Mouse (Mus musculus) kidney, adult 10 weeks (tissue): ENCODE results near the gene Pcdh11x. TPM values are rescaled to one million over a fixed set of nuclear protein-coding genes. Genes with fewer than 3 reads are reported as not detected.

Experiments used
- polyA plus RNA-seq: library from polyadenylated mRNA; stranded (reverse); fragments of 350-450 nt; fragmentation: Illumina TruSeq; extraction: RNeasy Lipid Tissue Mini Kit (QIAGEN cat#74804); gene quantifications from one replicate; pipeline ENCODE4 v1.2.3, GENCODE M21; 2014; ENCODE audit warnings: low read depth, low replicate concordance

The Pcdh11x gene
- 0.16 TPM for polyA plus RNA-seq

DNA sequence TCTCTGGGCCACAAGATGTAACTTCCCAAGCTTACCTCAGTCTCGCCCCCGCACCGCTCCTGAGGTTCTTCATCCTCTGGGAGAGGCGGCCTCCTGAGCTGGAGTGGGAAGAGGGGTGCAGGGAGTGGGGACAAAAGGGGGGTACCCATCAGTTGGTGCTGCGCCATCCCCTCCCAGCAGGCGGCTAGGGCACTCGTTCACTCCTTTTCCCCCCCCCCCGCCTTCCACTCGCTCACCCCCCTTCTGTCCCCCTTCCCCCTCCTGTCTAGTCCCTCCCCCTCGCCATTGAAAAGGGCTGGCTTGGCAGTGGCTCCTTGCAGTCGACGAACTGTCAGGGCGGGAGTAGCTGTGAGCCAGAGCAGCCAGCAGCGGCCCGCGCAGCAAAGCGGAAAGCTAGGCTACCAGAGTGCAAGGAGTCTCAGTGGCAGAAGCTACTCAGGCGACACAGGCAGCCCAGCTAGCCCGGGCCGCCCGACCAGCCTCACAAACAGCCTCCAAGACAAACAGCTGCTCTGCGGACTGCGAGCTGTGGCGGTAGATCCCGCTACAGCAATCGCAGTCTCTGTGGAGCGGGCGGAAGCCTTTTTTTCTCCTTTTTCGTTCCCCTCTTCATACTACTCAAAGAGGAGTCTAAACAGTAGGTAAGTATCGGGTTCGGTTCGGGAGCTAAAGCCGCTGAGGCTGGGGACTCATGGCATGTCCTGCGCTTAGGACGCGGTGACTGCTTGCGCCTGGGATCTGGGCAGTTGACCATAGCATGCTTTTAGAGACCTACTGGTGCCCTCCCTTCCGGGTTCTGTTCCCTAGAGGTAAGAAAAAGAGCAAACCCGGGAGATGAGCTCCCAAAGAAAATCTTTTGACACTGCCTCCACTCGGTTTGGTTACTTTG, at the start of gene Pcdh11x:
Gene Pcdh11x, plus strand, starts transcription at position 249 of the 889 bp plus-strand sequence.

DNA sequence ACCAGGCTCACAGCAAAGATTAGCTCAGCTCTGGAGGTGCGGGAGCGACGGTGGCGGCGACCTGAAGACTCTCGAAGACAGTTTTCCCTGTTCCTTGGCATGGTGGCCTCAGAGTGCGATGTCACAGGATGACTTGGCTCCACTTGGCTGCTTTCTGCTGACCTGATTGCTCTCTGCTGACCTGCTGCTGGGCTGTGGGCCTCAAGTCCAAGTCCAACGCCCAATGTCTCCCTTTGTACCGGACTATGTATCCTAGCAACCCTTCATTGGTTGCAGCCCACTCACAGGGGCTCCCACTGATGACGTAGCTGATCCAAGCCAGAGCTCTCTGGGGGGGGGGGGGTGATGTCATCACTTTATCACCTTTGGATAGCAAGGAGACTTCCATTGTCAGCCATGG, 22.9 kb downstream of the Pcdh11x start, which contains the start of gene H2afb3:
Gene H2afb3, minus strand, starts transcription at position 101 of the 400 bp plus-strand sequence.

Other genes with a start within 250 kb of the Pcdh11x start
- gene H2afb3, start 22.8 kb downstream of the Pcdh11x start, polyA plus RNA-seq: not detected